Mouse (Mus musculus) CH12.LX (cell line): Measurements from ENCODE around the gene Slc13a2. TPM values are rescaled to one million over a fixed set of nuclear protein-coding genes. Genes with fewer than 3 reads are reported as not detected.
A peak's percentile ranks its signal among the peaks of the same experiment; 100 is the strongest.

Experiments
- DNase-seq: peaks from one replicate; pipeline ENCODE4 v3.0.0-alpha.2; 2013; ENCODE audit errors: extremely low read depth
- H3K27ac ChIP-seq: 2 replicates; pipeline ENCODE4 v1.5.1; 2012; ENCODE audit warnings: low read depth, mild to moderate bottlenecking, control low read depth, moderate library complexity; ENCODE audit not compliant: insufficient read depth
- H3K27me3 ChIP-seq: replicated peaks from 2 replicates; pipeline ENCODE3; 2012; ENCODE audit warnings: inconsistent platforms
- H3K36me3 ChIP-seq, 2 experiments: replicated peaks in 1 of 2; 2 replicates each; pipeline versions ENCODE3 to v1.6.1; 2012; ENCODE audit warnings: inconsistent platforms in 1 of 2, low read length in 1 of 2, mild to moderate bottlenecking in 1 of 2, mixed read lengths in 1 of 2, moderate library complexity in 1 of 2; ENCODE audit not compliant: control insufficient read depth in 1 of 2, insufficient read depth in 1 of 2
- H3K4me1 ChIP-seq, 2 experiments: 2 replicates each; pipeline ENCODE4 v1.6.1; 2012; ENCODE audit warnings: inconsistent platforms in 1 of 2, moderate library complexity in 1 of 2; ENCODE audit not compliant: insufficient read depth in 2 of 2, control insufficient read depth in 1 of 2
- H3K4me2 ChIP-seq: 2 replicates; pipeline ENCODE4 v1.6.1; 2012; ENCODE audit warnings: low read depth, mild to moderate bottlenecking, control low read depth; ENCODE audit not compliant: poor library complexity, insufficient read depth, severe bottlenecking
- H3K4me3 ChIP-seq, 3 experiments: fragments of 150-350 bp in 1 of 3; sonication (generic) in 1 of 3; replicated peaks in 1 of 3; 2 replicates each; pipeline versions ENCODE3 to v1.5.1; 2011 to 2012; ENCODE audit warnings: low read depth in 2 of 3, low read length in 2 of 3, mild to moderate bottlenecking in 2 of 3, moderate library complexity in 2 of 3, control low read depth in 1 of 3, improper control_type of control experiment in 1 of 3, inconsistent platforms in 1 of 3, mixed read lengths in 1 of 3; ENCODE audit not compliant: poor library complexity in 1 of 3
- H3K79me2 ChIP-seq: replicated peaks from 2 replicates; pipeline ENCODE4 v1.6.1; 2012; ENCODE audit warnings: mild to moderate bottlenecking, moderate library complexity; ENCODE audit not compliant: control insufficient read depth, poor library complexity, insufficient read depth, severe bottlenecking; ENCODE audit errors: extremely low read depth
- H3K9ac ChIP-seq: 2 replicates; pipeline ENCODE4 v1.6.1; 2012; ENCODE audit warnings: low read depth, mild to moderate bottlenecking, control low read depth, moderate library complexity; ENCODE audit not compliant: insufficient read depth
- H3K9me3 ChIP-seq: replicated peaks from 2 replicates; pipeline ENCODE3; 2012; ENCODE audit warnings: low read length, inconsistent platforms, mixed read lengths
- BHLHE40 ChIP-seq: IDR thresholded peaks from 2 replicates; pipeline ENCODE4 v1.6.1; 2011; ENCODE audit warnings: mild to moderate bottlenecking, low read depth, low read length, improper control_type of control experiment
- ELF1 ChIP-seq: IDR thresholded peaks from 2 replicates; pipeline ENCODE4 v1.6.1; 2014; ENCODE audit warnings: low read depth, mild to moderate bottlenecking, inconsistent platforms, low read length, improper control_type of control experiment
- EP300 ChIP-seq: IDR thresholded peaks from 2 replicates; pipeline ENCODE4 v1.6.1; 2011; ENCODE audit warnings: low read length, improper control_type of control experiment
- GABPA ChIP-seq: IDR thresholded peaks from 2 replicates; pipeline ENCODE4 v1.6.1; 2012; ENCODE audit warnings: low read depth, low read length, improper control_type of control experiment, inconsistent platforms; ENCODE audit not compliant: insufficient replicate concordance
- HCFC1 ChIP-seq: IDR thresholded peaks from 2 replicates; pipeline ENCODE4 v1.6.1; 2012; ENCODE audit warnings: low read depth, mild to moderate bottlenecking, inconsistent platforms, low read length, improper control_type of control experiment
- KAT2A ChIP-seq: IDR thresholded peaks from 2 replicates; pipeline ENCODE4 v1.6.1; 2012; ENCODE audit warnings: low read length, improper control_type of control experiment, inconsistent platforms; ENCODE audit not compliant: insufficient replicate concordance
- MAX ChIP-seq: IDR thresholded peaks from 2 replicates; pipeline ENCODE4 v1.6.1; 2011; ENCODE audit warnings: low read length, improper control_type of control experiment
- MAZ ChIP-seq: IDR thresholded peaks from 2 replicates; pipeline ENCODE4 v1.6.1; 2012; ENCODE audit warnings: low read depth, mild to moderate bottlenecking, inconsistent platforms, low read length, improper control_type of control experiment, moderate library complexity
- MEF2A ChIP-seq: IDR thresholded peaks from 2 replicates; pipeline ENCODE4 v1.6.1; 2014; ENCODE audit warnings: low read depth, mild to moderate bottlenecking, inconsistent platforms, low read length, improper control_type of control experiment, borderline replicate concordance
- MXI1 ChIP-seq: IDR thresholded peaks from 2 replicates; pipeline ENCODE4 v1.6.1; 2011; ENCODE audit warnings: mild to moderate bottlenecking, low read depth, low read length, improper control_type of control experiment
- MYC ChIP-seq: IDR thresholded peaks from 2 replicates; pipeline ENCODE4 v1.6.1; 2011; ENCODE audit warnings: low read depth, mild to moderate bottlenecking, improper control_type of control experiment, low read length
- NRF1 ChIP-seq: IDR thresholded peaks from 2 replicates; pipeline ENCODE4 v1.6.1; 2014; ENCODE audit warnings: low read depth, mild to moderate bottlenecking, inconsistent platforms, low read length, improper control_type of control experiment, moderate library complexity
- POLR2A ChIP-seq: IDR thresholded peaks from 2 replicates; pipeline ENCODE4 v1.6.1; 2011; ENCODE audit warnings: low read depth, mild to moderate bottlenecking, improper control_type of control experiment, low read length
- SIN3A ChIP-seq: IDR thresholded peaks from 2 replicates; pipeline ENCODE4 v1.6.1; 2012; ENCODE audit warnings: low read length, improper control_type of control experiment, inconsistent platforms
- TBP ChIP-seq: conservative IDR thresholded peaks from 2 replicates; pipeline ENCODE4 v1.6.1; 2011; ENCODE audit warnings: low read depth, low read length, improper control_type of control experiment
- TCF12 ChIP-seq: IDR thresholded peaks from 2 replicates; pipeline ENCODE4 v1.6.1; 2014; ENCODE audit warnings: low read depth, mild to moderate bottlenecking, inconsistent platforms, low read length, improper control_type of control experiment
- USF1 ChIP-seq: IDR thresholded peaks from 2 replicates; pipeline ENCODE4 v1.6.1; 2014; ENCODE audit warnings: low read depth, mild to moderate bottlenecking, inconsistent platforms, low read length, improper control_type of control experiment
- USF2 ChIP-seq: conservative IDR thresholded peaks from 2 replicates; pipeline ENCODE4 v1.6.1; 2011; ENCODE audit warnings: low read depth, low read length, improper control_type of control experiment
- ZC3H11A ChIP-seq: IDR thresholded peaks from 2 replicates; pipeline ENCODE4 v1.6.1; 2012; ENCODE audit warnings: low read depth, mild to moderate bottlenecking, inconsistent platforms, low read length, improper control_type of control experiment
- ZMIZ1 ChIP-seq: IDR thresholded peaks from 2 replicates; pipeline ENCODE4 v1.6.1; 2012; ENCODE audit warnings: low read depth, mild to moderate bottlenecking, inconsistent platforms, low read length, improper control_type of control experiment
- dilution Hi-C: fragments of 300-500 bp; cut with MboI; formaldehyde crosslinking; loops from 2 replicates; pipeline ENCODE4 v1.14.3; 2020; ENCODE audit warnings: low sequenced_read_pairs; ENCODE audit not compliant: extremely low pct_unique_long_range_greater_than_20kb, extremely low pct_ligation_motif_present
- in situ Hi-C: fragments of 300-500 bp; cut with MboI; formaldehyde crosslinking; loops from 3 replicates; pipeline ENCODE4 v1.14.3; 2019; ENCODE audit warnings: low sequenced_read_pairs, low pct_ligation_motif_present, low pct_unique_long_range_greater_than_20kb, mixed read lengths
- polyA plus RNA-seq: library from polyadenylated mRNA; unstranded; fragments of >175 nt; gene quantifications from 2 replicates; pipeline ENCODE4 v1.2.1, GENCODE M21; 2012; ENCODE audit warnings: low read depth; ENCODE audit not compliant: insufficient read length
- total RNA-seq, 2 experiments: library from RNA; depleted of rRNA; stranded (reverse); fragments of 300-350 nt in 1 of 2; fragments of >200 nt in 1 of 2; gene quantifications; 2 replicates each; pipeline ENCODE4 v1.2.3; 2012 to 2014

Slc13a2 gene
- total and polyA plus RNA-seq, 3 experiments, result not detected

DNA sequence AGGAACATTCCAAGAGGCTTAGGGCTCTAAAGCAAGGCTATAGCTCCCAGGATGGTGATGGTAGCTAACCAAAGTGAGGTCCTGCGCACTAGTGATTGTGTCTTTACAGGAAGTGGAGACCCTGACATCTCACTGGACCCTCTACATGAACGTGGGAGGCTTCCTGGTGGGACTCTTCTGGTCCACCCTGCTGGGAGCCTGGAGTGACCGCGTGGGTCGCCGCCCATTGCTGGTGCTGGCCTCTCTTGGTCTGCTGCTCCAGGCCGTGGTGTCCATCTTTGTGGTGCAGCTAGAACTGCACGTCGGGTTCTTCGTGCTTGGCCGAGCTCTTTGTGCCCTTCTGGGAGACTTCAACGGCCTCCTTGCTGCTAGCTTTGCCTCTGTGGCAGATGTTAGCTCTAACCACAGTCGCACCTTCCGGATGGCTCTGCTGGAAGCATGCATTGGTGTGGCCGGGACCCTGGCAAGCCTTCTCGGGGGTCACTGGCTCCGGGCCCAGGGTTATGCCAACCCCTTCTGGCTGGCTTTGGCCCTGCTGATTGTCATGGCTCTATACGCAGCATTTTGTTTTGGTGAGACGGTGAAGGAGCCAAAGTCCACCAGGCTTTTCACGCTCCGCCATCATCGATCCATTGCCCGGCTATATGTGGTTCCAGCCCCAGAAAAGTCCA, 44.4 kb upstream of the Slc13a2 start:
- in situ Hi-C loops, result no loop called here
- no peaks in the 10 kb centered on the region for H3K79me2 ChIP-seq

DNA sequence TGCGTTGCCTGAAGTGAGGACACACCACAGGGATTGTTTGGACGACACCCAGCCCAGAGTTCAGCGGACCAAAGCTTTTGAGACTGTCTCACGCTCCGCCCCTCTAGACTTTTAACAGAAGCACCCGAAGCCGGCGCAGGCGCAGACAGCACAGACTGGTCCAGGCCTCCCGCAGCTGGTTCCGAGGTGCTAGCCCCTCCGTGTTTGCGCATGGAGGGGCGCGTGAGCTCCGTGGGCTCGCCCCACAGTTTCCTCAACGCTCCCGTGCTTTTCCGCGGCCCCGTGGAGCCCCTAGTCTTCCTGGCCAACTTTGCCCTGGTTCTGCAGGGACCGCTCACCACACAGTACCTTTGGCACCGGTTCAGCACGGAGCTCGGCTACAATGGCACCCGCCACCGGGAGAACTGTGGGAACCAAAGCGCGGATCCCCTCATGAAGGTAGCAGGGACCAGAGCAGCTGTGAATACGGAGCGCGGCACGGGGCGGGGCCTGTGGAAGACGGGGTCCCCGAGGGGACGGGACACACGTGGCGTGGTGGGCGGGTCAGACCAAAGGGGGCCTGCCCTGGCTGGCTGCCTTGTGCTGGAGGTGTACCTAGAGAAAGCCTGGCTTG, 43.7 kb upstream of the Slc13a2 start, which contains the start of gene Slc46a1:
Gene Slc46a1, plus strand, starts transcription at position 130 of the 613 bp plus-strand sequence.
- Histone ChIP-seq H3K79me2 (no peaks in the 10 kb centered on the region), H3K36me3 (no peaks in the 10 kb centered on the region), H3K4me2 (peak within 1 kb of the TSS; percentile 24), H3K9ac (peak within 1 kb of the TSS; percentile 89), H3K27ac (peak within 1 kb of the TSS; percentile 19; the same call in 1 of the 2 replicates), H3K4me3 (peak within 1 kb of the TSS; percentile 67 to 85 (median 84)), H3K9me3 (peaks cover 8% of the 10 kb centered on the region), H3K4me1 (peaks cover 7 to 14% of the 10 kb centered on the region in 2 experiments), H3K27me3 (peaks cover 2% of the 10 kb centered on the region)
- DNase-seq, result peak; percentile 92
- TF ChIP-seq USF1 (peak; percentile 68), HCFC1 (no peak), NRF1 (peak; percentile 95), MAZ (no peak), ZC3H11A (no peak), GABPA (no peak), ELF1 (no peak), MEF2A (no peak), TCF12 (peak; percentile 44; the same call in 1 of the 2 replicates), KAT2A (no peak), BHLHE40 (0 out of 2 replicates have a peak, but pooled peaks have one; percentile 49), MAX (peak; percentile 89; the same call in 1 of the 2 replicates), ZMIZ1 (no peak), EP300 (no peak), MXI1 (peak; percentile 94), MYC (peak; percentile 72; the same call in 1 of the 2 replicates), POLR2A (peak; percentile 64), TBP (0 out of 2 replicates have a peak, but pooled peaks have one; percentile 55), USF2 (no peak; the same call in 1 of the 2 replicates), SIN3A (peak; percentile 63; the same call in 1 of the 2 replicates)
- in situ Hi-C loops (no loop called here), dilution Hi-C loops (no loop called here)

More for the DNA sequence above, 44.4 kb upstream of the Slc13a2 start:
- no peak for DNase-seq
- dilution Hi-C loops, result no loop called here
- H3K9me3 ChIP-seq, result peaks cover 8% of the 10 kb centered on the region
- H3K4me1 ChIP-seq, result peaks cover 7 to 14% of the 10 kb centered on the region in 2 experiments
- TF ChIP-seq BHLHE40 (no peak), ELF1 (peak; percentile 35; the same call in 1 of the 2 replicates)
- peak overlapping the region; percentile 89; the same call in 1 of the 2 replicates for H3K9ac ChIP-seq
- H3K27me3 ChIP-seq, result peaks cover 2% of the 10 kb centered on the region
- H3K36me3 ChIP-seq, result peaks cover 0 to 1% of the 10 kb centered on the region in 2 experiments
- peak overlapping the region; percentile 67 to 85 (median 84) for H3K4me3 ChIP-seq
- peak overlapping the region; percentile 24 for H3K4me2 ChIP-seq
- H3K27ac ChIP-seq, result no peak overlapping the region
